Mouse (Mus musculus) T-helper 1 cell (primary cell): ENCODE measurements around the gene Myo5c.
"Not testable (repeated sequence)": the region's sequence is repeated elsewhere in the genome, so short reads cannot be mapped to it uniquely, and the experiment has no call there.

Source experiments
- in situ Hi-C: fragments of 300-600 bp; cut with MboI, MseI; formaldehyde crosslinking; loops from one replicate; pipeline ENCODE4 v1.15.1; 2025; ENCODE audit warnings: high pct_unique_total_duplicates

The Myo5c gene

DNA sequence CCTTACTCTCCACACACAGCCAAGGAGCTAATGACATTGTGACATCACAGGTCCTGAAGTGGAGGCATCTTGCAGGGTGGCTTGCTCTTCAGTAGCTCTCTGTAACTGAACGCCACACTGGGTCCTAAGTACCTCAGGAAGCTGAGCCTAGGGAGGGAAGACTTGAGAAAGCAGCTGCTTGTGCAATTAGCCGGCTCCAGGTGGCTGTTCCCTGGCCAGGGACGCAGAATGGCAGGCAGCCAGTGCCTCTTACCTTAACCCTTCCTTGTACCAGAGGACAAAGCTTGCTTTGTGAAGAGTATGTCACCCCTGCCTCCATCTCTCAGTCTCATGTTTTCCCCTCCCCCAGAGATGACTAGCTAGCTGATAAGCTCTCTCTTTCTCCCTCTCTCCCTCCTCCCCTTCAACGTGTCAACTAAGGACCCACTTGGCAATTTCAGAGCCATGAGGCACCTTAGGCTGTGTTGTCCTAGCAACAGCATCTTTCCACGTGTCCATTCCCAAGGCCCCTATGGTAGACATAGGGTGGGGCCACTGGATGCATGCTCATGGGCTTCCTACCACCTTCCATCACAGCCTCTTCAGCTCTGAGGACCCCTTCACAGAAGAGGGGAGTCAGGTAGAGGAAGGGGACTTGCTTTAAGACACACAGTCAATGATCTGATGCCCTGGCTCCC lies 12.0 kb downstream of the Myo5c start:
- in situ Hi-C loops, result no loop called here

- in situ Hi-C loops, result no loop called here
Observed at GRCm38 (mm10) chr9:75244527-75244926, 12.7 kb downstream of the Myo5c start.

DNA sequence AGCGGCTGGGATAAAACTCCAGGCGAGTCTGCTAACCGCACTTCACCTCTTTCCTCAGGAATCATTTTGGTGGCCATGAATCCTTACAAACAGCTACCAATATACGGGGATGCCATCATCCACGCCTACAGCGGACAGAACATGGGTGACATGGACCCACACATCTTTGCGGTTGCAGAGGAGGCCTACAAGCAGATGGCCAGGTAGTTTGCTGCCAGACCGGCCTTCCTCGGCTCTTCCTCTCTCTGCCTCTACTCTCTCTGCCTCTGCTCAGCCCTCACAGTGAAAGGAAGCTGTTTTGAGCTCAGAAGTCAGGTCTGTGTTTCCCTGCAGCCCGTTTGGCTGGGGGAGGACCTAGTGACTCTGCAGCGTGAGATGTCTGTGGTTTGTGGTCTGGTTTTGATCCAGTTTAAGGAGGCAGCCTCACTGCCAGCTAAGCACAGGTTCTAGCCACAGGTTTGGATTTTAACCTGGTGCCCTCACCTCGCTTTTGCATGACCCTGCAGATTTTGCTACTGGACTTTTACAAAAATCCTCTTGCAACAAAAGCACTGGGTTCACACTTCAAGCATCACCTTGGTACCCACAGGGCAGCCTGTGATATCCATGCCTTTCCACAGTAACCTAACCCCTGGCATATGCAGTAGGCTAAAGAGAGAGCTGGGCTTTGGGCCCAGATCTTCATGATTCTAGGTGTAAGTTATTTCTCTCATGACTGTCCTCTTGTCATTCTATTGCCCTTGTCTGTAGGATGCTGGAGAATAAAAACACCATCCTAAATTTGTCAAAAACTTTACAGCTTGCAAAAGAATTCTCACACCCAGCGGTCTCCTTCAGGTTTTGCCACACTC lies 14.5 kb downstream of the Myo5c start:
- in situ Hi-C loops, result no loop called here

GRCm38 (mm10) chr9:75247870-75248269 lies 16.1 kb downstream of the Myo5c start:
- in situ Hi-C loops, result no loop called here

DNA sequence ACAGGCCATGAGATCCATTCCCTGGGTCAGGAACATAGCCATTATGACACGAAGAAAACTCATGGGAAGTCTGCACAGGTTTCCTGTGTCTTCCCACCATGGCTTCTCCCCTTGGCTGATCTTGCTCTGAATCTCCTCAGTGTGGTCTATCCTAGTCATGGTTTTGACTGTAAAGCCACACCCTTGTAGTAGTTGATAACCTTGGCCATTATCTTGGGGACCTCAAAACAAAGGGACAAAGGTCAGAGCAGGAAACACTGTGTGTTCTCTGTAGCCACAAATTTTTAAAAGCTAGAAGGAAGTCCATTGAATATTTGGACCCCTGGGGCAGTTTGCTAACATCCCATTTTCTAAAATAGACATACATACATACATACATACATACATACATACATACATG lies 16.5 kb downstream of the Myo5c start:
- in situ Hi-C loops, result no loop called here

GRCm38 (mm10) chr9:75248874-75249273 lies 17.1 kb downstream of the Myo5c start:
- in situ Hi-C loops, result no loop called here

DNA sequence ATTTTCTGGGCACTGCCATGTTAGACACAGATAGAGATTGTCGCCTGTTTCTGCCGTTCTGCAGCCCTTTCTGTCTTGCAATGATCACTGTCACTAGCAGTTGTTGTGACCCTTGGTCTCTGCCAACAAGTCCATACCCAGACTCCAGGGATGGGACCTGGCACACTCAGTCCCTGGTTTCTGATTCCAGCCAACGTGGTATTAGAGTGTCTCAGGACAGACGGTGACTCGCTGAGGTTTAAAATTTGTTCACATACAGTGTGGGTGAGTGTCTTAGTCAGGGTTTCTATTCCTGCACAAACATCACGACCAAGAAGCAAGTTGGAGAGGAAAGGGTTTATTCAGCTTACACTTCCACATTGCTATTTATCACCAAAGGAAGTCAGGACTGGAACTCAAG lies 21.3 kb downstream of the Myo5c start:
- in situ Hi-C loops, result not testable (repeated sequence)

GRCm38 (mm10) chr9:75253766-75254165 lies 21.9 kb downstream of the Myo5c start:
- in situ Hi-C loops, result no loop called here

GRCm38 (mm10) chr9:75254196-75254955 lies 22.6 kb downstream of the Myo5c start:
- in situ Hi-C loops, result no loop called here

GRCm38 (mm10) chr9:75255820-75256545 lies 24.2 kb downstream of the Myo5c start:
- in situ Hi-C loops, result no loop called here

DNA sequence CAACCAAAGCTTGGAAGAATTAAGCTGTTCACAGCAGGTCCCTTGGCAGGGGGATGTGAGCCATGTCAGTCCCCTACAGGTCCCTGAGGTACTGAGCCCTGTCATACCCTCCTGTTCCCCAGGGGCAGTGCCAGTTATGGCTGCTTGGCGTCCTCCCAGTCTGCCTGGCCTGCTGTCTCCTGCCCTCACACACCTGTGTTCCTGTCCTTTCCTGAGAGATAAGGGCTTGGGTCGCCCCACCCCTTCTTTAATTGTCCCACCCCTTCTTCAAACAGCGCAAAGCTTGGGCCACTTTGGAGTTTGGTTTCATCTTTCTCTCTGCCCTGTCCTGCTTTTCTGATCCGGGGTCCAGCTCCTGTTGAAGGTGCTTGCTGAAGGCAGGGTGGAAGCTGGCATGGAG lies 27.0 kb downstream of the Myo5c start:
- in situ Hi-C loops, result no loop called here

DNA sequence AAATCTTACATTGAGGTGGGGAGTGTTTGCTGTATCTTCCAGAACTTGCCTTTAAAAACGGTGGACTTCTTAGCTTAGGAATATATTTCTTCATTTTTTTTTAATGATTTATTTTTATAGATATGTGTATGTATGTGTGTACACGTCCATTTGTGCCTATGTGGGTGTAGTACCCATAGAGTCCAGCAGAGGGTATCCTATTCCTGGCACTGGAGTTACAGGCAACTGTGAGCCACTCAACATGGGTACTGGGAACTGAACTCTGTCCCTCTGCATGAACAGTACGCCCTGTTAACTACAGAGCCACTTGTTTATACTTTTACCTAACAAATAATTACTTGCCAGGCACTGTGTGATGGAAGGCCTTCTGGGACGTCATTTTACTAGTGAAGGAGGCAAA lies 27.8 kb downstream of the Myo5c start:
- in situ Hi-C loops, result loop anchor here (10.0 kb wide), 1 partner anchor 215 kb away; no protein-coding TSS in a partner anchor

- in situ Hi-C loops, result loop anchor here (10.0 kb wide), 1 partner anchor 217 kb away; no protein-coding TSS in a partner anchor
Observed at GRCm38 (mm10) chr9:75261332-75261872, 29.6 kb downstream of the Myo5c start.

DNA sequence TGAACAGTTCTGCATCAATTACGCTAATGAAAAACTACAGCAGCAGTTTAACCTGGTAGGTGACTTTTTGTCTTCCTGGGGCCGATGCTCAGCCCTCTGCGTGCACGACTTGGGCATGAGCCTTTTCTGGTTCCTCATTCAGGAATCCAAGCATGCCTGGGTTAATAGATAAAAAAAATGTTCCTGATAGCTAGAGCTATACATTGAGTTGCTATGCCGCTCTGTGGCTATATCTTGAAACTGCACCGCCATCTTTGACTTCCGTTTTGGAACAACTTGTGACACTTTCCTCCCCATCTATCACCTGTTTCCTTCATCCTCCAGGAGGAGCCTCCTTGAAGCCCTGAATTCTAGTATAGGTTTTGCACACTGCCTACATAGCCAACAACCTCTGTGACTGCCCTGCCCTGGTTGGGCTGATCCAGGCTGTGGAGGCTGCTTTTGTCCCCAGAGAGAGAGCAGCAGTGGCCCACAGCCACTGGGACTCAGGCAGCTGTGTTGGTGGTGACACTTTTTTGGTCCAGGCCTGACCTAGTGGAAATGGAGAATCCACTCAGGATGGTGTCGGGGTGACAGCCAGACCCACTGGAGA lies 30.5 kb downstream of the Myo5c start:
- in situ Hi-C loops, result loop anchor here (10.0 kb wide), 1 partner anchor 218 kb away; no protein-coding TSS in a partner anchor

- in situ Hi-C loops, result loop anchor here (10.0 kb wide), 1 partner anchor 219 kb away; no protein-coding TSS in a partner anchor
Observed at GRCm38 (mm10) chr9:75264008-75264718, 32.3 kb downstream of the Myo5c start.

DNA sequence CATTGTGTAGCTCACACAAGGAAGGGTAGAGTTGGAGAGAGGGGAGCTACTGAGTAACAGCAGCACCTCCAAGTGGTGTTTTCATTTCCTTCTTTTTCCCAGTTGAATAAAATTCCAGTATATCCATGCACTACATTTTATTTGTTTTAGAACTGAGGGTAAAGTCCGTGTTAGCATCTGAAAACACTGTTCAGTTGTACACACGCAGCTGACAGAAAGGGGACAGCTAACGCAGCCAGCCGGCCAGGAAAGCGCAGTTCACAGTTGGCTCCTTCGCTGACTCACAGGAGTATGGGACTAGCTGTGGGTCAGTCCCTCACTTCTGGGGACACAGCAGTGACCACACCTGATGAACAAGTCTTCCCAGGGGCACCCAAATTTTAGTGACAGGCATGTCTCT lies 35.3 kb downstream of the Myo5c start:
- in situ Hi-C loops, result loop anchor here (10.0 kb wide), 1 partner anchor 222 kb away; no protein-coding TSS in a partner anchor

DNA sequence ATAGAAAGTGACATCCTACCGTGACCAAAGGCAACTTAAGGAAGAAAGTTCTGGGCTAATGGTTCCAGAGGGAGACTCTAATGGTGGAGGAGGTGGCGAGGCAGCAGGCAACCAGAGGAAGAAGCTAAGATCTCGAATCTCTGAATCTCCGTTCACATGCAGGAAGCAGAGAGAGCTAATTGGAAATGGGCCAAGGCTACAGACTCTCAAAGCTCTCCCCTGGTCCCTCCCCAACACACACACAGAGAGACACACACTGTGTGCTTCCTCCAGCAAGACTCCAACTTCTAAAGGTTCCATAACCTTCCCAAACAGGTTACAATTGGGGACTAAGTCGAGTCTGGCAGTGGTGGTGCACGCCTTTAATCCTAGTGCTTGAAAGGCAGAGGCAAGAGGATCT lies 38.6 kb downstream of the Myo5c start:
- in situ Hi-C loops, result no loop called here

- in situ Hi-C loops, result no loop called here
Observed at GRCm38 (mm10) chr9:75271539-75271938, 39.7 kb downstream of the Myo5c start.

DNA sequence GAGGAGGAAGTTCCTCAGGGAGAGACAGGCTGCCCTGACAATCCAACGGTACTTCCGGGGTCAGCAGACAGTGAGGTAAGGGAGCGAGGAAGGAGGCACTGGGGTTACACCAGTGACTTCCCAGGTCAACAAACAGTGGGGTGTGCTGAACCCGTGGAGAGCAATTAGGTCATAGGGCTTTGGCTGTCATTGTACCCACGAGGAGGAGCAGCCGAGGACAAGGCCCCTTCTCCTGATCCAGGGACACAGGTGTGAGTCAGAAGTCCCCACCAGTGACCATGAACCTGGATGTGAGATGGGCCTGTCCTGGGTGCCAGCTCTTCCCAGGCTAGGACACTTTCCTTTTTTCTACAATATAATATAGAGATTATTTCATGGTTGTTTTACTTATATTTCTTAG lies 41.8 kb downstream of the Myo5c start:
- in situ Hi-C loops, result no loop called here

DNA sequence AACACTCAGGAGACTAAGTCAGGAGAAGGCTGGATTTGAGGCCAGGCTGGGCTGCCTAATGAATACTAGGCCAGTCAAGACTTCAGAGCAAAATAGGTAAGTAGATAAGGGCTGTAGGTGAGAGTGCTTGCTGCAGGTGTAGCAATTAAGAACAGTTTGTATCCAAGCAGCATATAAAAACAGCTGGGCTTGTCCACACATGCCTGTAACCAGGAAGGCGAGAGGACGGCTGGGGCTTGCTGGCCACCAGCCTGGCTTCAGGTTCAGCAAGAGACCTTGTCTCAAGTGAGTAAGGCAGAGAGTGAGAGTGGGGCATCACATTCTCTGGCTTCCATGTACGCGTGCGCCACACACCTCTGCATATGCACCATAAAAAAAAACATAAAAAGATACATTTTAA lies 42.7 kb downstream of the Myo5c start:
- in situ Hi-C loops, result no loop called here
